Mouse (Mus musculus) bone marrow, adult 2 months (tissue): ENCODE measurements around the gene A430033K04Rik.
A peak's percentile ranks its signal among the peaks of the same experiment; 100 is the strongest.

Experiments
- CTCF ChIP-seq: fragments of 200-500 bp; IDR thresholded peaks from 2 replicates; pipeline ENCODE4 v1.5.1; 2011; ENCODE audit warnings: low read length, control low read depth; ENCODE audit not compliant: control insufficient read depth, insufficient read depth
- POLR2A ChIP-seq: fragments of 200-500 bp; IDR thresholded peaks from 2 replicates; pipeline ENCODE4 v1.6.1; 2011; ENCODE audit warnings: low read depth, mild to moderate bottlenecking, control low read depth, low read length, borderline replicate concordance; ENCODE audit not compliant: control insufficient read depth

DNA sequence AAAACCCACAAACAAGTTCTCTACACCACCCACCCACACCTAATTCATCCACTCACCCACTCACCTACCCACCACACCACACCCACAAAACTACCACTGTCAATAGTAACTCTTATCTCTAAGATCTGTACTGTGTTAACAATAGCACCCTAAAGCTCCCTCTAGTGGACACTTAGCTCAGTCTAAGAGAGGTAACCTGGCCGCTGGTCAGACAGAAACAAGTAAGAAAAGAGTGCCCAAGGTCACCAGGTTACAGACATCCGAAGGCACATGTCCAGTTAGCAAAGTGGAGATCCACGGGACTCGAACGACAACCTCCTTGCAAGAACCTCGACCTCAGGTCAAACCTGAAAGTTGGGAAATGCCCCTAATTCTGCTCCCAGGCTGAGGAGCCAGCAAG lies 35.2 kb downstream of the A430033K04Rik start:
- no peak for TF ChIP-seq POLR2A
- TF ChIP-seq CTCF, result peak; percentile 24
